In genomic region chr14:22964796-22965660, GRCm38 (mm10) we compare ENCODE assay signal across 12 mouse cellular contexts.
A peak's percentile ranks its signal among the peaks of the same experiment; 100 is the strongest.
DNase-seq lines count a peak whose midpoint lies in the region; ATAC-seq and TF ChIP-seq lines count a peak whose summit lies in the region.
"Had no signal": no experiment of that assay in that cellular context is flagged by ENCODE, and none has a peak within 500 bp of the region (broad histone marks: within the 10 kb centered on the region; RNA-seq: fewer than 3 reads in every experiment).

No protein-coding gene starts in this region.

- intact Hi-C loops in heart, postnatal 10 days (cut with DNase I) = no loop called here

- no peaks in the 10 kb centered on the region for H3K27me3 ChIP-seq in embryonic facial prominence, embryonic 14.5 days (replicated peaks; ENCODE audit: control insufficient read depth, insufficient read depth, low read length)
- no peaks in the 10 kb centered on the region for H3K27me3 ChIP-seq in embryonic facial prominence, embryonic 10.5 days (replicated peaks; ENCODE audit: low read depth, poor library complexity, severe bottlenecking)
- no peaks in the 10 kb centered on the region for H3K27me3 ChIP-seq in intestine, embryonic 14.5 days (replicated peaks; ENCODE audit: control insufficient read depth, insufficient read depth, low read length)
- no peaks in the 10 kb centered on the region for H3K27me3 ChIP-seq in intestine, postnatal 0 days (replicated peaks; ENCODE audit: control insufficient read depth, insufficient read depth, low read length)
- no peaks in the 10 kb centered on the region for H3K27me3 ChIP-seq in limb, embryonic 10.5 days (ENCODE audit: low read depth, poor library complexity, severe bottlenecking)
- H3K27me3 ChIP-seq: liver, embryonic 15.5 days had no signal

- H3K9ac ChIP-seq in embryonic facial prominence, embryonic 14.5 days (ENCODE audit: low read depth, low read length) = no peak overlapping the region
- H3K9ac ChIP-seq in intestine, embryonic 14.5 days (ENCODE audit: low read length) = no peak overlapping the region
- H3K9ac ChIP-seq in intestine, postnatal 0 days (ENCODE audit: low read depth, low read length) = no peak overlapping the region
- H3K9ac ChIP-seq: liver, embryonic 15.5 days had no signal

- H3K9me3 ChIP-seq in embryonic facial prominence, embryonic 14.5 days (ENCODE audit: control insufficient read depth, low read length) = no peaks in the 10 kb centered on the region
- H3K9me3 ChIP-seq in embryonic facial prominence, embryonic 10.5 days = no peaks in the 10 kb centered on the region
- H3K9me3 ChIP-seq in intestine, embryonic 14.5 days (ENCODE audit: control insufficient read depth, low read length) = no peaks in the 10 kb centered on the region
- no peaks in the 10 kb centered on the region for H3K9me3 ChIP-seq in intestine, postnatal 0 days (ENCODE audit: control insufficient read depth)
- H3K9me3 ChIP-seq in limb, embryonic 10.5 days (replicated peaks) = peaks cover 3% of the 10 kb centered on the region; the same call in 1 of the 2 replicates
- H3K9me3 ChIP-seq: liver, embryonic 15.5 days had no signal

- no peak overlapping the region for H3K27ac ChIP-seq in embryonic facial prominence, embryonic 14.5 days (replicated peaks; ENCODE audit: low read depth, low read length)
- H3K27ac ChIP-seq in embryonic facial prominence, embryonic 10.5 days (replicated peaks) = no peak overlapping the region
- H3K27ac ChIP-seq in intestine, embryonic 14.5 days (ENCODE audit: low read depth) = peak overlapping the region; percentile 69
- no peak overlapping the region for H3K27ac ChIP-seq in intestine, postnatal 0 days (ENCODE audit: low read depth, low read length)
- H3K27ac ChIP-seq in limb, embryonic 10.5 days = no peak overlapping the region
- H3K27ac ChIP-seq: liver, embryonic 15.5 days had no signal

- no peak for ATAC-seq in embryonic facial prominence, embryonic 14.5 days (ENCODE audit: low read depth)
- ATAC-seq in intestine, embryonic 14.5 days (replicated peaks; ENCODE audit: low FRiP score, low TSS enrichment, low read depth) = peak; percentile 71; the same call in 1 of the 2 replicates
- ATAC-seq in intestine, postnatal 0 days = no peak

- TF ChIP-seq CTCF in intestine, postnatal 0 days (IDR thresholded peaks at IDR 0.05; ENCODE audit: low read depth) = no peak

- H3K4me1 ChIP-seq in embryonic facial prominence, embryonic 14.5 days (ENCODE audit: control insufficient read depth, insufficient read depth, low read length) = no peaks in the 10 kb centered on the region
- no peaks in the 10 kb centered on the region for H3K4me1 ChIP-seq in embryonic facial prominence, embryonic 10.5 days
- H3K4me1 ChIP-seq in intestine, embryonic 14.5 days (replicated peaks; ENCODE audit: control insufficient read depth, insufficient read depth, low read length) = peaks cover 3% of the 10 kb centered on the region; the same call in 1 of the 2 replicates
- H3K4me1 ChIP-seq in intestine, postnatal 0 days (replicated peaks; ENCODE audit: control insufficient read depth, insufficient read depth, low read length) = no peaks in the 10 kb centered on the region
- H3K4me1 ChIP-seq in limb, embryonic 10.5 days = peaks cover 15% of the 10 kb centered on the region
- H3K4me1 ChIP-seq: liver, embryonic 15.5 days had no signal

- WGBS in embryonic facial prominence, embryonic 14.5 days = 69% methylated on average over 9 of the region's 9 CpGs
- WGBS in embryonic facial prominence, embryonic 10.5 days = 79% methylated on average over 9 of the region's 9 CpGs
- WGBS in intestine, embryonic 14.5 days = 65% methylated on average over 9 of the region's 9 CpGs
- WGBS in intestine, postnatal 0 days = 69% methylated on average over 9 of the region's 9 CpGs
- 88% methylated on average over 9 of the region's 9 CpGs for WGBS in limb, embryonic 10.5 days

- H3K4me2 ChIP-seq in embryonic facial prominence, embryonic 14.5 days (ENCODE audit: low read depth, low read length) = no peak overlapping the region
- H3K4me2 ChIP-seq in intestine, embryonic 14.5 days (ENCODE audit: low read length) = no peak overlapping the region
- H3K4me2 ChIP-seq in intestine, postnatal 0 days (replicated peaks; ENCODE audit: low read depth) = no peak overlapping the region
- H3K4me2 ChIP-seq: liver, embryonic 15.5 days had no signal

- DNase-seq in embryonic facial prominence, embryonic 14.5 days (ENCODE audit: low spot score) = peak; percentile 64
- DNase-seq in embryonic facial prominence, embryonic 10.5 days (ENCODE audit: low spot score) = no peak
- DNase-seq in intestine, embryonic 14.5 days (ENCODE audit: low spot score) = no peak
- DNase-seq in Muller cell, postnatal 12 days (ENCODE audit: inconsistent ontology term) = peak; percentile 79
- DNase-seq in heart, postnatal 10 days = peak; percentile 5 to 9
- DNase-seq in embryo, embryonic 9.5 days (ENCODE audit: extremely low spot score) = no peak
- DNase-seq in limb, embryonic 10.5 days (ENCODE audit: low spot score) = no peak
- DNase-seq: cerebellum, postnatal 25 days; kidney, postnatal 10 days had no signal

- H3K36me3 ChIP-seq in embryonic facial prominence, embryonic 14.5 days (ENCODE audit: control insufficient read depth, insufficient read depth, low read length) = no peaks in the 10 kb centered on the region
- H3K36me3 ChIP-seq in embryonic facial prominence, embryonic 10.5 days (replicated peaks) = no peaks in the 10 kb centered on the region
- no peaks in the 10 kb centered on the region for H3K36me3 ChIP-seq in intestine, embryonic 14.5 days (ENCODE audit: control insufficient read depth, insufficient read depth, low read length)
- no peaks in the 10 kb centered on the region for H3K36me3 ChIP-seq in intestine, postnatal 0 days (ENCODE audit: control insufficient read depth, insufficient read depth)
- H3K36me3 ChIP-seq in limb, embryonic 10.5 days = no peaks in the 10 kb centered on the region
- H3K36me3 ChIP-seq: liver, embryonic 15.5 days had no signal

- H3K4me3 ChIP-seq in embryonic facial prominence, embryonic 14.5 days (ENCODE audit: low read depth, low read length) = no peak overlapping the region
- H3K4me3 ChIP-seq in embryonic facial prominence, embryonic 10.5 days = no peak overlapping the region
- no peak overlapping the region for H3K4me3 ChIP-seq in intestine, embryonic 14.5 days (ENCODE audit: low read depth, low read length)
- no peak overlapping the region for H3K4me3 ChIP-seq in intestine, postnatal 0 days (ENCODE audit: low read depth, low read length)
- H3K4me3 ChIP-seq in limb, embryonic 10.5 days = no peak overlapping the region
- H3K4me3 ChIP-seq: erythroblast, embryonic 14.5 days; liver, embryonic 15.5 days had no signal

Comparison
In these comparisons a context has a peak if more than half of its experiments do, and no peak if none do; other contexts are left out.
1. DNase-seq: peak in embryonic facial prominence, embryonic 14.5 days (single experiment), Muller cell, postnatal 12 days (single experiment) and heart, postnatal 10 days (2 of 2); none in embryonic facial prominence, embryonic 10.5 days (single experiment), intestine, embryonic 14.5 days (single experiment), embryo, embryonic 9.5 days (single experiment) and limb, embryonic 10.5 days (single experiment).